Mouse (Mus musculus) hindbrain, postnatal 0 days (tissue): ENCODE measurements at regions not wholly inside any gene's neighbourhood (a gene's known extent, or its start where the extent isn't known, plus 50 kb on each side); places are given as distances from the start of the nearest gene placed in this dataset.

Experiments used
- ATAC-seq: fragments of 200-750 bp; cut with Nextera tagmentation; 2 replicates; pipeline ENCODE4 v1.8.0; 2017; ENCODE audit warnings: mild to moderate bottlenecking, moderate TSS enrichment, moderate library complexity
- DNase-seq: peaks from one replicate; pipeline ENCODE4 v3.0.0-alpha.2; 2015; ENCODE audit warnings: low spot score
- H3K27ac ChIP-seq: fragments of 300-500 bp; sonication (generic); 2 replicates; pipeline ENCODE4 v1.5.1; 2014; ENCODE audit warnings: mild to moderate bottlenecking
- H3K27me3 ChIP-seq: fragments of 300-500 bp; sonication (generic); 2 replicates; pipeline ENCODE4 v1.6.1; 2014; ENCODE audit warnings: low read length, mixed read lengths; ENCODE audit not compliant: insufficient read depth
- H3K36me3 ChIP-seq: fragments of 300-500 bp; sonication (generic); 2 replicates; pipeline ENCODE4 v1.6.1; 2014; ENCODE audit warnings: low read length, mixed read lengths; ENCODE audit not compliant: insufficient read depth
- H3K4me1 ChIP-seq: fragments of 300-500 bp; sonication (generic); 2 replicates; pipeline ENCODE4 v1.6.1; 2014; ENCODE audit warnings: antibody characterized with exemption, low read length, mixed read lengths; ENCODE audit not compliant: insufficient read depth
- H3K4me2 ChIP-seq: fragments of 300-500 bp; sonication (generic); 2 replicates; pipeline ENCODE4 v1.6.1; 2014; ENCODE audit warnings: low read depth, mild to moderate bottlenecking, low read length, moderate library complexity, mixed read lengths
- H3K4me3 ChIP-seq: fragments of 300-500 bp; sonication (generic); 2 replicates; pipeline ENCODE4 v1.5.1; 2014; ENCODE audit warnings: low read length
- H3K9ac ChIP-seq: fragments of 300-500 bp; sonication (generic); replicated peaks from 2 replicates; pipeline ENCODE4 v1.6.1; 2014; ENCODE audit warnings: mild to moderate bottlenecking, low read length, moderate library complexity, mixed read lengths
- H3K9me3 ChIP-seq: fragments of 300-500 bp; sonication (generic); 2 replicates; pipeline ENCODE4 v1.6.1; 2016; ENCODE audit warnings: low read length, mixed read lengths
- CTCF ChIP-seq: IDR thresholded peaks from 2 replicates; pipeline ENCODE4 v1.5.1; 2016; ENCODE audit warnings: antibody characterized with exemption, control low read depth, low read depth
- WGBS: fragments of 180-500 bp; shearing (Covaris S2); extraction: QIAGEN DNeasy Blood & Tissue Kit; methylation state at CpG from one replicate; pipeline ENCODE4 v1.1.7; 2014; 5-methylcytosine and 5-hydroxymethylcytosine counted together

DNA sequence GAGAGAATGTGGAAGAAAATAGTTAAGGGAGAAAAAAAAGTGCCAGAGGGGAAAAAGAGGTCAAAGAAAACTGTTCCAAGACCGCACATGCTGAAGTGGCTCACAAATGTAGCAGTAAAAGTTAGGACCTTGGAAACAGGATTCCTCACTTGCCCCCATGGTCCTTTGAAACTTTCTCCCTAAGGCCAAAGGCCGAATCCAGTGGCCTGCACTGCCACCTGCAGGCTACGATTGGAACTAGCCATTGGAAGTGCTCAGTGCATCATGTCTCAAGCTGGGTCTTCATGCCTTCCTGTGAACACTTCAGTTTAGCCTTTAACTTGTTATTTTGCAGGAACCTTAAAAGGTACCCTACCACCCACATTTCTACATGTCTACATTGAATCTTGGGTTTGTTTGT, 56.3 kb upstream of the Mctp2 start:
- no peak overlapping the region for H3K4me3 ChIP-seq
- H3K27me3 ChIP-seq: no peaks in the 10 kb centered on the region
- H3K4me2 ChIP-seq: no peak overlapping the region
- ATAC-seq: no peak
- no peaks in the 10 kb centered on the region for H3K9me3 ChIP-seq
- no peak overlapping the region for H3K27ac ChIP-seq
- WGBS: 20% methylated on average over 3 of the region's 3 CpGs
- H3K4me1 ChIP-seq: no peaks in the 10 kb centered on the region
- H3K9ac ChIP-seq: no peak overlapping the region
- TF ChIP-seq CTCF: peak; percentile 90
- H3K36me3 ChIP-seq: no peaks in the 10 kb centered on the region
- peak; percentile 80 for DNase-seq

DNA sequence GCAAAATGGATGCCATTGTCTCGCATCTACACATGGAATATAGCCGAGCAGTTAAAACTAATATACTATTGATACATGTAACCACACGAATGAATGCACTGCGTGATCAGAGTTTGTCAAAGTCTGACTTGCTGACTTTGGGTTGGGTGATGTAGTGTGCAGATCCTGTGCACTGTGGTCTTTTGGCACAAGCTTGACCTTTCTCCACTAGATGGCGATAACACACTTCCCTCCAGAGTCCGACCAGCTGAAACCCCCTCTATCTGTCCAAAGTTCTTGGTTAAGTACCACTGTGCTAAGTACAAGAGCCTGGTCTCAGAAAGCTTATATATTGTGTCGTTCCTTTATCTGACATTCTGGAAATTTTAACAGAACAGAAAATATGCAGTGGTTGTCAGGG, 84.9 kb upstream of the Mctp2 start:
- 40% methylated on average over 7 of the region's 7 CpGs for WGBS
- H3K4me1 ChIP-seq: no peaks in the 10 kb centered on the region
- peak; percentile 81 for TF ChIP-seq CTCF
- H3K4me2 ChIP-seq: no peak overlapping the region
- DNase-seq: peak; percentile 76
- H3K27me3 ChIP-seq: no peaks in the 10 kb centered on the region
- peak; percentile 43; the same call in 1 of the 2 replicates for ATAC-seq
- no peak overlapping the region for H3K9ac ChIP-seq
- H3K4me3 ChIP-seq: no peak overlapping the region
- no peaks in the 10 kb centered on the region for H3K9me3 ChIP-seq
- H3K36me3 ChIP-seq: no peaks in the 10 kb centered on the region
- no peak overlapping the region for H3K27ac ChIP-seq

DNA sequence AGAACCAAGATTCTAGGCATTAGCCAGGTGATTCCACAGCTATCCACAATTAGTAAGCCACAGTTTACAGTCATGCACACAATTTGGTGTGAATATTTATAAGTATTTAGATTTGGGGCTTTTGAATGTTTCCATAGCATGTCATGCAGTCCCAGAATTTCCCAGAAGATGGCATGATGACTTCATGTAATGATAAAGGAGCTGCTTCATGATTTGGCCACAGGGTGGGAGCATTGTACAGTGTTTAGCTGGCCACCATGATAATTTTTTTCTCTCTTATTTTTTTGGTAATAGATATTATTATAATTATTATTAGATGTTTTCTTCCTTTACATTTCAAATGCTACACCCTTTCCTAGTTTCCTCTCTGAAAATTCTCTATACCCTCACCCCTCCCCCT, 93.6 kb upstream of the Mctp2 start:
- H3K9ac ChIP-seq: no peak overlapping the region
- H3K36me3 ChIP-seq: no peaks in the 10 kb centered on the region
- no peaks in the 10 kb centered on the region for H3K9me3 ChIP-seq
- H3K4me2 ChIP-seq: no peak overlapping the region
- no peaks in the 10 kb centered on the region for H3K4me1 ChIP-seq
- H3K27ac ChIP-seq: no peak overlapping the region
- H3K27me3 ChIP-seq: 0 out of 2 replicates have a peak, but pooled peaks cover 3% of the 10 kb centered on the region
- DNase-seq (peak; percentile 89), ATAC-seq (0 out of 2 replicates have a peak, but pooled peaks have one; percentile 47)
- H3K4me3 ChIP-seq: no peak overlapping the region
- peak; percentile 92 for TF ChIP-seq CTCF

DNA sequence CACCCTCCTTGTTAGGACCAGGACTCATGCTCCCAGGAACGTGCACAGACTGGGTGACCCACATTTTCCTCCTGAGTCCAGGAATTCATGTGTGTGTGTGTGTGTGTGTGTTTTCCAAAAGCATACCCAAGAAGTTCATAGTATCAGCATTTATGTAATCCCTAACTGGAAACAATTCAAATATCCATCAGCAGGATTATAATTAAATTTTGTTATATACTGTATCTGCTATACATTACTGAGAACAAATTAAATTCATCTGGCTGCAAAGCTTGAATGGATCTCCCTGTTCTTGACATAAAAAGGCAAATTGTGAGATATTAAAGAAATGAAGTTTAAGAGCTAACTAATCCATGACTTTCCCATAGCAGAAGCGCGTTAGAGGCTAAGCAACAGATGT, 99.7 kb upstream of the Mctp2 start:
- no peak overlapping the region for H3K4me2 ChIP-seq
- no peak overlapping the region for H3K9ac ChIP-seq
- H3K4me1 ChIP-seq: no peaks in the 10 kb centered on the region
- 85% methylated on average over 3 of the region's 3 CpGs for WGBS
- no peak for DNase-seq
- no peaks in the 10 kb centered on the region for H3K9me3 ChIP-seq
- H3K27ac ChIP-seq: no peak overlapping the region
- no peak for ATAC-seq
- no peaks in the 10 kb centered on the region for H3K36me3 ChIP-seq
- 0 out of 2 replicates have a peak, but pooled peaks cover 3% of the 10 kb centered on the region for H3K27me3 ChIP-seq
- no peak overlapping the region for H3K4me3 ChIP-seq
- TF ChIP-seq CTCF: no peak

DNA sequence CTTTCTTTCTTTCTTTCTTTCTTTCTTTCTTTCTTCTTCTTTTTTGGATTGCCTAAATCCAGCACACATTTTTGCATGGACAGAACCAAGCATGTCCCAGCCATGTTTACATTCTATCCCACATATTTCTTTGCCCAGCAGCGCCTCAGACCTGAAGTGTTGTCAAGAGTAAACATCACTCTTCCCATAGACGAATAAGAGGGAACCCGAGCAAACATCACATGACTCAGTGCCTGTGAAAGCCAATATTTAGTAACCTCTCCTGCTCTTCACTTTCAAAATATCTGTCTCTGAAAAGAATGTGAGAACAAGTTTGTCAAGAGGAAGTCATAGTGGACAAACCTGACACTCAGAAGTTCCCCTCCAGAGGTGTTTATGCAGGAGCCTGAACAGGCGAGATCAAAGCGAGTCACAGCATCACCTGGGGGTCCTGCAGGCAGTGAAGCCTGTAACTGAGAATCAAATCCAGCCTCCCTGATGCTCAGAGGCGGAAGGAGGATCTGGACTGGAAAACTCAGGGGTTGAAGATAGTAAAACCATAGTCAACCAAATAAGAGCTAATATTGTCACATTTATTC, 102.1 kb upstream of the Mctp2 start:
- 75% methylated on average over 6 of the region's 6 CpGs for WGBS
- Histone ChIP-seq H3K4me1 (no peaks in the 10 kb centered on the region), H3K9ac (no peak overlapping the region), H3K4me3 (no peak overlapping the region), H3K9me3 (no peaks in the 10 kb centered on the region), H3K36me3 (no peaks in the 10 kb centered on the region), H3K27ac (no peak overlapping the region), H3K4me2 (no peak overlapping the region), H3K27me3 (no peaks in the 10 kb centered on the region)
- DNase-seq: no peak
- no peak for TF ChIP-seq CTCF
- no peak for ATAC-seq

DNA sequence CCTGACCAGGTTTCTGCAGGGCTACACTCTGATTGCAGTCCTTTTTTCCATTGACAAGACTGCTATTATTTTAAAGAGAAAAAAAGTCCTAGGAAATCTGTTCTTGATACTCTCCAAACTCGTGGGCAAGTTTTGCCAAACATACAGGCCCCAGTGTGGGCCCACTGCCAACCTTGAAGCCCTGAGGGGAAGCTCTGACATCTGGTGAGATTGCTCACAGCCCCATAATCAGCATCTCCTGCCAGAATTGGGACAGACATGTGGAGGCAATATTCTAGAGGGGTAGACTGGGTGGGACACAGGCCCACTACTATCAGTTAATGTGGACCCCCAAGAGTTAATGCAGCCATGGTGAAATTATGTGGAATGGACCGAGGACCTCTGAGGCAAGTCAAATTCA, 132.1 kb upstream of the Mctp2 start:
- Histone ChIP-seq H3K9ac (no peak overlapping the region), H3K27ac (no peak overlapping the region), H3K27me3 (no peaks in the 10 kb centered on the region), H3K4me2 (no peak overlapping the region), H3K36me3 (no peaks in the 10 kb centered on the region), H3K4me3 (no peak overlapping the region), H3K4me1 (no peaks in the 10 kb centered on the region), H3K9me3 (no peaks in the 10 kb centered on the region)
- WGBS: 38% methylated on average over 2 of the region's 2 CpGs
- ATAC-seq (no peak), DNase-seq (peak; percentile 70)
- no peak for TF ChIP-seq CTCF

DNA sequence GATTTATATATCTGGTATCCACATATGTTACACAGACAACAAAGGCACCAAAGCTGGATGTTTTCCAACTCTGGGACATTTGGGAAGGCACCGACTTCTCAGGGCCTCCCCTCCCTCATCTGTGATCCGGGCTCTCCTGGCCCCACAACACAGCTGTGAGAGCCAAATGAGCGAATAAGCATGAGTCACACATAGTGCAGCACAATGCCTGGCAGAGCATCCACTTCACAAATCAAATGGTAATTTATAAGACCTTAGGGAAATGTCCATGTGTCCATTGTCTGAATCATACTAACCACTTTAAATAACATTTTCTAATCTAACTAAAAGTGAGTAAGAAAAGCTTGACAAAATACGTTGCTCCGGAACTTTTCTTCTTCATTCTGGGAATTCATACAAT, 135.6 kb upstream of the Mctp2 start:
- DNase-seq: peak; percentile 44
- H3K27ac ChIP-seq: no peak overlapping the region
- TF ChIP-seq CTCF: no peak
- H3K36me3 ChIP-seq: no peaks in the 10 kb centered on the region
- no peaks in the 10 kb centered on the region for H3K4me1 ChIP-seq
- no peak overlapping the region for H3K4me2 ChIP-seq
- H3K9ac ChIP-seq: no peak overlapping the region
- no peak for ATAC-seq
- no peaks in the 10 kb centered on the region for H3K9me3 ChIP-seq
- no peaks in the 10 kb centered on the region for H3K27me3 ChIP-seq
- 62% methylated on average over 5 of the region's 5 CpGs for WGBS
- H3K4me3 ChIP-seq: no peak overlapping the region
